Mouse (Mus musculus) CD4-positive, CD25-positive, alpha-beta regulatory T cell, adult 2 months (primary cell): Measurements from ENCODE around the gene Zfp213.
A peak's percentile ranks its signal among the peaks of the same experiment; 100 is the strongest.

Experiments used
- DNase-seq: peaks from one replicate; pipeline ENCODE4 v3.0.0-alpha.2; 2012; ENCODE audit warnings: low read depth, low spot score

The Zfp213 gene

GRCm38 (mm10) chr17:23574130-23574529, 10.1 kb upstream of the Zfp213 start:
- no peak for DNase-seq

- DNase-seq, result peak; percentile 61
Measured at GRCm38 (mm10) chr17:23572059-23572458, 8.0 kb upstream of the Zfp213 start.

GRCm38 (mm10) chr17:23571084-23571483, 7.0 kb upstream of the Zfp213 start:
- no peak for DNase-seq

- peak; percentile 86 for DNase-seq
Measured at GRCm38 (mm10) chr17:23570017-23570416, 6.0 kb upstream of the Zfp213 start.

GRCm38 (mm10) chr17:23568370-23568769, 4.3 kb upstream of the Zfp213 start:
- no peak for DNase-seq

GRCm38 (mm10) chr17:23566787-23567186, 2.7 kb upstream of the Zfp213 start:
- peak; percentile 69 for DNase-seq

- DNase-seq, result no peak
Measured at GRCm38 (mm10) chr17:23564368-23564715, 304 bp upstream of the Zfp213 start.

GRCm38 (mm10) chr17:23559767-23560166, 4.3 kb downstream of the Zfp213 start:
- DNase-seq, result peak; percentile 70

GRCm38 (mm10) chr17:23555243-23555916, 8.7 kb downstream of the Zfp213 start:
- no peak for DNase-seq

- no peak for DNase-seq
Measured at GRCm38 (mm10) chr17:23554321-23554720, 9.7 kb downstream of the Zfp213 start.

GRCm38 (mm10) chr17:23553634-23554120, 10.4 kb downstream of the Zfp213 start:
- no peak for DNase-seq

- DNase-seq, result no peak
Measured at GRCm38 (mm10) chr17:23552896-23553633, 11.0 kb downstream of the Zfp213 start.

- DNase-seq, result no peak
Measured at GRCm38 (mm10) chr17:23551963-23552362, 12.1 kb downstream of the Zfp213 start.

- DNase-seq, result no peak
Measured at GRCm38 (mm10) chr17:23551416-23551815, 12.6 kb downstream of the Zfp213 start.

- DNase-seq, result peak; percentile 71
Measured at GRCm38 (mm10) chr17:23550856-23551255, 13.2 kb downstream of the Zfp213 start.

GRCm38 (mm10) chr17:23550188-23550791, 13.7 kb downstream of the Zfp213 start:
- peak; percentile 94 for DNase-seq

GRCm38 (mm10) chr17:23549441-23549840, 14.6 kb downstream of the Zfp213 start:
- no peak for DNase-seq

GRCm38 (mm10) chr17:23548615-23549014, 15.4 kb downstream of the Zfp213 start:
- peak; percentile 87 for DNase-seq

- DNase-seq, result peak; percentile 20
Measured at GRCm38 (mm10) chr17:23547681-23548443, 16.2 kb downstream of the Zfp213 start.

- peak; percentile 89 for DNase-seq
Measured at GRCm38 (mm10) chr17:23546702-23547505, 17.1 kb downstream of the Zfp213 start.

- DNase-seq, result peak; percentile 90
Measured at GRCm38 (mm10) chr17:23546333-23546701, 17.7 kb downstream of the Zfp213 start.
